ENCODE assay signal across 25 mouse cellular contexts in the genomic region with DNA sequence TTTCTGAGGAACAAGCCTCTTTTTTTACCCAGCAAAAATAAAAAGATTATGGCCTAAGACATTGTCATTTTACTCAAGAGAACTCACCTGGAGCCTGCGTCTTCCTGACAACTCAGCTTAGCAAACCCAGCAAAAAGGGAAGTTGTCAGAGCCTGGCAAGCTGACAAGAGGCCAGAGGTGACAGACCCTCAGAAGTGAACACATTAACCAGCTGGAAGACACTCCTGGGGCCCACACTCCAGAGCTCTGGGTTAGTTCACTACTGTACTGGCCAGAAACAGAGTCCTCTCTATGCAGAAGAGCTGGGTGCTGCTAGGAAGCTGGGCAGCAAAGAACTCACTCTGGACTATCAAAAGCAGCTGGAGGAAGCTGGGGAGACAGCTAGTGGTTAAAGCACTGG. TPM values are rescaled to one million over a fixed set of nuclear protein-coding genes. Genes with fewer than 3 reads are reported as not detected.
DNase-seq lines count a peak whose midpoint lies in the region; ATAC-seq lines count a peak whose summit lies in the region.
"Had no signal": no experiment of that assay in that cellular context is flagged by ENCODE, and none has a peak within 500 bp of the region (broad histone marks: within the 10 kb centered on the region; RNA-seq: fewer than 3 reads in every experiment).

No protein-coding gene starts in this region.

- peaks cover 60% of the 10 kb centered on the region for H3K36me3 ChIP-seq in embryonic facial prominence, embryonic 13.5 days
- peaks cover 60% of the 10 kb centered on the region for H3K36me3 ChIP-seq in embryonic facial prominence, embryonic 10.5 days (replicated peaks)
- peaks cover 82% of the 10 kb centered on the region for H3K36me3 ChIP-seq in heart, embryonic 14.5 days (ENCODE audit: control insufficient read depth, insufficient read depth, low read length)
- peaks cover 56% of the 10 kb centered on the region for H3K36me3 ChIP-seq in heart, embryonic 10.5 days

- H3K4me1 ChIP-seq in embryonic facial prominence, embryonic 13.5 days = no peaks in the 10 kb centered on the region
- peaks cover 15% of the 10 kb centered on the region for H3K4me1 ChIP-seq in embryonic facial prominence, embryonic 10.5 days
- peaks cover 5 to 26% of the 10 kb centered on the region in 2 experiments for H3K4me1 ChIP-seq in heart, embryonic 14.5 days (ENCODE audit: control insufficient read depth in 2 of 2, insufficient read depth in 2 of 2, low read length in 2 of 2)
- H3K4me1 ChIP-seq in heart, embryonic 10.5 days = peaks cover 25% of the 10 kb centered on the region
- H3K4me1 ChIP-seq: hindbrain, embryonic 12.5 days had no signal

- H3K4me2 ChIP-seq in embryonic facial prominence, embryonic 13.5 days = no peak overlapping the region
- H3K4me2 ChIP-seq in heart, embryonic 14.5 days (ENCODE audit: low read length) = no peak overlapping the region
- H3K4me2 ChIP-seq: hindbrain, embryonic 12.5 days; limb, embryonic 13.5 days; neural tube, embryonic 15.5 days had no signal

- 0 out of 2 replicates have a peak overlapping the region, but pooled peaks have one; percentile 21 for H3K9ac ChIP-seq in embryonic facial prominence, embryonic 13.5 days
- 0 out of 2 replicates have a peak overlapping the region, but pooled peaks have one; percentile 21 for H3K9ac ChIP-seq in heart, embryonic 14.5 days (ENCODE audit: low read length)
- H3K9ac ChIP-seq: hindbrain, embryonic 12.5 days; limb, embryonic 13.5 days; neural tube, embryonic 15.5 days had no signal

- no peak overlapping the region for H3K4me3 ChIP-seq in embryonic facial prominence, embryonic 13.5 days
- no peak overlapping the region for H3K4me3 ChIP-seq in embryonic facial prominence, embryonic 10.5 days
- no peak overlapping the region for H3K4me3 ChIP-seq in heart, embryonic 14.5 days (ENCODE audit: control insufficient read depth in 1 of 2, insufficient read depth in 1 of 2, low read depth in 1 of 2, low read length in 2 of 2)
- no peak overlapping the region for H3K4me3 ChIP-seq in heart, embryonic 10.5 days
- H3K4me3 ChIP-seq: hindbrain, embryonic 12.5 days; layer of hippocampus, adult 2 months; limb, embryonic 13.5 days; megakaryocyte, embryonic 14.5 days; neural tube, embryonic 15.5 days had no signal

- 90% methylated on average over 1 of the region's 1 CpGs for WGBS in embryonic facial prominence, embryonic 13.5 days
- WGBS in embryonic facial prominence, embryonic 10.5 days = 83% methylated on average over 1 of the region's 1 CpGs
- 57% methylated on average over 1 of the region's 1 CpGs for WGBS in heart, embryonic 14.5 days
- WGBS in heart, embryonic 10.5 days = 71% methylated on average over 1 of the region's 1 CpGs

- no peak for ATAC-seq in embryonic facial prominence, embryonic 13.5 days (ENCODE audit: insufficient number of reproducible peaks, insufficient read depth, low FRiP score, low TSS enrichment, low read depth)
- no peak for ATAC-seq in heart, embryonic 14.5 days (ENCODE audit: insufficient number of reproducible peaks, insufficient read depth, low FRiP score, low read depth)
- peak; percentile 76 for ATAC-seq in common myeloid progenitor, adult 5-6 weeks (replicated peaks; ENCODE audit: low read depth, poor library complexity, severe bottlenecking)

- H3K27me3 ChIP-seq in embryonic facial prominence, embryonic 13.5 days = no peaks in the 10 kb centered on the region
- H3K27me3 ChIP-seq in embryonic facial prominence, embryonic 10.5 days (replicated peaks; ENCODE audit: low read depth, poor library complexity, severe bottlenecking) = no peaks in the 10 kb centered on the region
- no peaks in the 10 kb centered on the region for H3K27me3 ChIP-seq in heart, embryonic 14.5 days (ENCODE audit: control insufficient read depth, insufficient read depth, low read length)
- H3K27me3 ChIP-seq in heart, embryonic 10.5 days (ENCODE audit: insufficient read depth, poor library complexity, severe bottlenecking) = no peaks in the 10 kb centered on the region
- H3K27me3 ChIP-seq: hindbrain, embryonic 12.5 days; limb, embryonic 13.5 days; megakaryocyte, embryonic 14.5 days; neural tube, embryonic 15.5 days had no signal

- no peak overlapping the region for H3K27ac ChIP-seq in embryonic facial prominence, embryonic 13.5 days
- no peak overlapping the region for H3K27ac ChIP-seq in embryonic facial prominence, embryonic 10.5 days (replicated peaks)
- H3K27ac ChIP-seq in heart, embryonic 14.5 days (replicated peaks in 1 of 2; ENCODE audit: control insufficient read depth in 1 of 2, insufficient read depth in 1 of 2, low read depth in 2 of 2, low read length in 2 of 2) = 0 out of 4 replicates have a peak overlapping the region, but pooled peaks of 1 of the 2 experiments have one; percentile 6
- H3K27ac ChIP-seq in heart, embryonic 10.5 days = no peak overlapping the region
- H3K27ac ChIP-seq: hindbrain, embryonic 12.5 days; kidney, postnatal 0 days; layer of hippocampus, adult 2 months; limb, embryonic 13.5 days; neural tube, embryonic 15.5 days had no signal

- no peak for DNase-seq in embryonic facial prominence, embryonic 10.5 days (ENCODE audit: low spot score)
- no peak for DNase-seq in heart, embryonic 10.5 days (ENCODE audit: low spot score)
- peak; percentile 62 for DNase-seq in 416B (ENCODE audit: low read depth)
- DNase-seq in adrenal gland, postnatal 4 days (ENCODE audit: low spot score in 2 of 2) = no peak
- DNase-seq in gastrocnemius, postnatal 10 days = no peak
- DNase-seq: cerebellum, adult 9-11 months; layer of hippocampus, postnatal 36 days; lung, postnatal 10 days; midbrain, embryonic 14.5 days; right cerebral cortex, postnatal 14 days; spleen, adult 18-20 months; thymus, adult 18-20 months had no signal

- H3K9me3 ChIP-seq in embryonic facial prominence, embryonic 13.5 days = no peaks in the 10 kb centered on the region
- no peaks in the 10 kb centered on the region for H3K9me3 ChIP-seq in embryonic facial prominence, embryonic 10.5 days
- H3K9me3 ChIP-seq in heart, embryonic 14.5 days (ENCODE audit: control insufficient read depth, low read length) = no peaks in the 10 kb centered on the region
- H3K9me3 ChIP-seq in heart, embryonic 10.5 days = no peaks in the 10 kb centered on the region
- H3K9me3 ChIP-seq: hindbrain, embryonic 12.5 days; limb, embryonic 13.5 days; megakaryocyte, embryonic 14.5 days; neural tube, embryonic 15.5 days had no signal

RNA-seq across cellular contexts. Expression of a gene that starts 8.3 kb away (rescaled TPM):
- polyA plus RNA-seq in embryonic facial prominence, embryonic 13.5 days (2015; fragmentation: Nextera tagmentation; extraction: Ambion mirVana) = 207 and 220 TPM in 2 replicates
- 203 and 215 TPM in 2 replicates for polyA plus RNA-seq in embryonic facial prominence, embryonic 10.5 days (2016; fragmentation: Nextera tagmentation; extraction: Ambion mirVana)
- polyA plus RNA-seq in heart, embryonic 14.5 days (2014; fragmentation: Nextera tagmentation; extraction: Ambion mirVana) = 464 and 494 TPM in 2 replicates
- polyA plus RNA-seq in heart, embryonic 10.5 days (2016; fragmentation: Nextera tagmentation; extraction: Ambion mirVana) = 329 and 373 TPM in 2 replicates
- total RNA-seq in common myeloid progenitor, adult 5-6 weeks (2017) = 50.7 and 59.9 TPM in 2 replicates
- total RNA-seq in adrenal gland, postnatal 4 days (2021) = 100 to 1,000 TPM; 184 to 196 TPM
- 100 to 1,000 TPM; 278 to 336 TPM for total RNA-seq in gastrocnemius, postnatal 10 days (2021)

RNA-seq across cellular contexts. Expression of a gene that starts 8.4 kb away (rescaled TPM):
- 0.78 TPM in 1 of 2 replicates, not detected in the other for polyA plus RNA-seq in embryonic facial prominence, embryonic 13.5 days (2015; fragmentation: Nextera tagmentation; extraction: Ambion mirVana)
- 0.29 and 0.74 TPM in 2 replicates for polyA plus RNA-seq in embryonic facial prominence, embryonic 10.5 days (2016; fragmentation: Nextera tagmentation; extraction: Ambion mirVana)
- not detected in 2 replicates for polyA plus RNA-seq in heart, embryonic 14.5 days (2014; fragmentation: Nextera tagmentation; extraction: Ambion mirVana)
- not detected in 2 replicates for polyA plus RNA-seq in heart, embryonic 10.5 days (2016; fragmentation: Nextera tagmentation; extraction: Ambion mirVana)
- not detected in 2 replicates for total RNA-seq in common myeloid progenitor, adult 5-6 weeks (2017)
- total RNA-seq in adrenal gland, postnatal 4 days (2021) = not detected
- not detected for total RNA-seq in gastrocnemius, postnatal 10 days (2021)
- total RNA-seq: gastrocnemius, adult 8-10 months had no signal
- polyA plus RNA-seq: intestine, embryonic 14.5 days; liver, embryonic 16.5 days; stomach, embryonic 14.5 days had no signal
